Mouse (Mus musculus) C2C12 (cell line): ENCODE measurements around the gene Dcaf7. TPM values are rescaled to one million over a fixed set of nuclear protein-coding genes. Genes with fewer than 3 reads are reported as not detected.

Experiments used
- H3K27me3 ChIP-seq: one replicate; pipeline ENCODE4 v1.6.1; 2011; ENCODE audit not compliant: control insufficient read depth, insufficient read depth, insufficient read length
- H3K36me3 ChIP-seq: one replicate; pipeline ENCODE4 v1.6.1; 2011; ENCODE audit not compliant: control insufficient read depth, insufficient read depth
- H3K4me3 ChIP-seq: one replicate; pipeline ENCODE4 v1.5.1; 2011; ENCODE audit warnings: mild to moderate bottlenecking, control low read depth; ENCODE audit not compliant: poor library complexity, insufficient read depth, severe bottlenecking
- H3K79me2 ChIP-seq: one replicate; pipeline ENCODE4 v1.6.1; 2011; ENCODE audit not compliant: control insufficient read depth, insufficient read depth
- H3K79me3 ChIP-seq: one replicate; pipeline ENCODE4 v1.6.1; 2011; ENCODE audit warnings: low read depth, control low read depth
- H3ac ChIP-seq: one replicate; pipeline ENCODE3; 2011; ENCODE audit warnings: low read depth; ENCODE audit not compliant: control insufficient read depth, insufficient read length
- CEBPB ChIP-seq: IDR thresholded peaks from one replicate; pipeline ENCODE4 v1.6.1; 2011; ENCODE audit warnings: low read depth, mild to moderate bottlenecking, control low read depth, moderate library complexity
- CTCF ChIP-seq: IDR thresholded peaks from one replicate; pipeline ENCODE4 v1.5.1; 2011; ENCODE audit not compliant: control insufficient read depth, insufficient read depth, insufficient read length
- FOSL1 ChIP-seq: IDR thresholded peaks from one replicate; pipeline ENCODE4 v1.8.0; 2011; ENCODE audit warnings: mild to moderate bottlenecking, low read length; ENCODE audit not compliant: poor library complexity, insufficient read depth, severe bottlenecking
- MAX ChIP-seq: IDR thresholded peaks from one replicate; pipeline ENCODE4 v1.6.1; 2011; ENCODE audit warnings: mild to moderate bottlenecking, control low read depth
- MYOD1 ChIP-seq: IDR thresholded peaks from one replicate; pipeline ENCODE4 v1.6.1; 2011; ENCODE audit warnings: low read depth; ENCODE audit not compliant: control insufficient read depth, insufficient read length
- MYOG ChIP-seq: IDR thresholded peaks from one replicate; pipeline ENCODE4 v1.6.1; 2011; ENCODE audit not compliant: control insufficient read depth, insufficient read length; ENCODE audit errors: extremely low read depth
- USF1 ChIP-seq: IDR thresholded peaks from one replicate; pipeline ENCODE4 v1.6.1; 2011; ENCODE audit warnings: low read depth, mild to moderate bottlenecking, control low read depth, moderate library complexity
- polyA plus RNA-seq: library from polyadenylated mRNA; unstranded; fragments of >200 nt; fragmentation: generic; extraction: Trizol; gene quantifications from one replicate; pipeline ENCODE4 v1.2.1, GENCODE M21; 2012; ENCODE audit warnings: missing spikeins

Gene Dcaf7
- polyA plus RNA-seq, 1 experiment, result 35.2 TPM

GRCm38 (mm10) chr11:106073774-106074173 lies 37.1 kb downstream of the Dcaf7 start:
- H3K79me3 ChIP-seq, result no peaks in the 10 kb centered on the region
- no peaks in the 10 kb centered on the region for H3K27me3 ChIP-seq
- H3ac ChIP-seq, result no peak overlapping the region
- no peaks in the 10 kb centered on the region for H3K79me2 ChIP-seq
- no peak overlapping the region for H3K4me3 ChIP-seq
- TF ChIP-seq CEBPB (no peak), USF1 (no peak), MAX (no peak), FOSL1 (no peak), MYOD1 (no peak), CTCF (no peak), MYOG (no peak)
- peaks cover 32% of the 10 kb centered on the region for H3K36me3 ChIP-seq

DNA sequence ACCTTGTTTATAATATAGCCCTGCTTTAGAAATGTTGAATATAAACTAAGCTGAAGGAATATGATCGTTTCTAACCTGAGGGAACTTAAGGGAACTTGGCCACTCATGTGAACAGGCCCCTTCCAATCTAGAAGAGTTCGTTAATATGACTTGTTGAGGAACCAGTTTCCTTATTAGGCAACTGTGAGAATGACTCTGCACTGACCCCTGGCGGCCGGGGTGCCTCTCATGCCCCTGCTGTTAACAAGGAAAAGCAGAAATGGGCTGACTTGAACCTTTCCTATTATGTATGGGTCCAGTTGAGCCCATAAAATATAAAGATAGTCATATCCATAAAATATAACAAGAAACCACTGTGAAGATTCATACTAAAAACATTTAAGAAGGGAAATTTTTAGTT lies 39.6 kb downstream of the Dcaf7 start:
- no peaks in the 10 kb centered on the region for H3K79me3 ChIP-seq
- H3K27me3 ChIP-seq, result no peaks in the 10 kb centered on the region
- no peak overlapping the region for H3K4me3 ChIP-seq
- no peak overlapping the region for H3ac ChIP-seq
- TF ChIP-seq FOSL1 (no peak), CTCF (peak; percentile 59)
- H3K36me3 ChIP-seq, result peaks cover 25% of the 10 kb centered on the region
- no peaks in the 10 kb centered on the region for H3K79me2 ChIP-seq

DNA sequence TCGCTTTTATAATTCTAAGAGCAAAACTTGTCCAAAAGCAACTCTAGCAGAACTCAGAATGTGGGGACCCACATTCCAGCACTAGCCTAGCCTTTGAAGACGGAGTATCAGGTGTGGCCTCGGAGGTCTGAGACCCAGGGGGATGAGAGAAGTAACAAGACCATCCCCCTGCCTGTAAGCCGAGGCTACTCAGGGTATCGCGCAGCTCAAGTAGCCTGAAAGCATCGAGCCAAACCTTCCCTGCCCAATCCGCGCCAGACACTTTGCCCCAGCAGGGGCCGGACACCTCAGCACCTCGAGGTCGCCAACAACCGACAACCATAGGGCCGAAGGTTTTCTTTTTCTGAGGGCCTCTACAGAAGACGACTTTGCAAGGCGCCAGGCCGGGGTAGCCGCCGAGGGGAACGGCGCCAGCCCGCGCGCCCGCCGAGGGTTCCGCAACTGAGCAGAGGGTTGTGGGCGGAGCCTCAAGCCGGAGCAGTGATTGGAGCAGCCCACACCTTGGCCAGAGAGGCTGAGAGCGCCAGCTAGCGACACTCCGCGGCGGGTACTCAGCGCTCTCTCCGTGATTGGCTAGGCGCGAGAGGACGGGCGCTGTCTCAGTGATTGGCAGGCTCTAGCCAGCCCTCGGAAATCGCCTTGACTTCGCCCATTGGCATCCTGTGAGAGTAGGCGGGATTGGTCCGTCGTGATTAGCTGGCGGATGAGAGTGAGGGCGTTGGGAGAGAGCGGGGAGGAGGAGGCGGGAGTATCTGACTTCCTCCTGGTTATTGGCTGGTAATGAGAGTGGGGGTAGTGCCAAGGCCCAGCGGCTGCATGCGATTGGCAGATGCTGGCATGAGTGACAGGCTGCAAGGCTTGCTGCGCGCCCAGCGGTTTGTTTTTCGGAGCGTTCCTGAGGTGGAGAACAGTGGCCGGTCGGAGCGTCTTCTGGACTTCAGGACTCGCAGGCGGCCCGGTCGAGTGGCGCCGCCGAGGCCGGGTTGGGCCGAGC lies 47.3 kb downstream of the Dcaf7 start, which contains the start of gene Map3k3:
Gene Map3k3 (plus strand): TSS at position 906 of the 994 bp plus-strand sequence.
- Histone ChIP-seq H3K79me3 (peaks cover 38% of the 10 kb centered on the region), H3K79me2 (peaks cover 42% of the 10 kb centered on the region), H3ac (peak within 1 kb of the TSS; percentile 84), H3K36me3 (no peaks in the 10 kb centered on the region), H3K4me3 (peak within 1 kb of the TSS; percentile 87), H3K27me3 (no peaks in the 10 kb centered on the region)
- TF ChIP-seq USF1, result no peak
- peak; percentile 85 for TF ChIP-seq CTCF

DNA sequence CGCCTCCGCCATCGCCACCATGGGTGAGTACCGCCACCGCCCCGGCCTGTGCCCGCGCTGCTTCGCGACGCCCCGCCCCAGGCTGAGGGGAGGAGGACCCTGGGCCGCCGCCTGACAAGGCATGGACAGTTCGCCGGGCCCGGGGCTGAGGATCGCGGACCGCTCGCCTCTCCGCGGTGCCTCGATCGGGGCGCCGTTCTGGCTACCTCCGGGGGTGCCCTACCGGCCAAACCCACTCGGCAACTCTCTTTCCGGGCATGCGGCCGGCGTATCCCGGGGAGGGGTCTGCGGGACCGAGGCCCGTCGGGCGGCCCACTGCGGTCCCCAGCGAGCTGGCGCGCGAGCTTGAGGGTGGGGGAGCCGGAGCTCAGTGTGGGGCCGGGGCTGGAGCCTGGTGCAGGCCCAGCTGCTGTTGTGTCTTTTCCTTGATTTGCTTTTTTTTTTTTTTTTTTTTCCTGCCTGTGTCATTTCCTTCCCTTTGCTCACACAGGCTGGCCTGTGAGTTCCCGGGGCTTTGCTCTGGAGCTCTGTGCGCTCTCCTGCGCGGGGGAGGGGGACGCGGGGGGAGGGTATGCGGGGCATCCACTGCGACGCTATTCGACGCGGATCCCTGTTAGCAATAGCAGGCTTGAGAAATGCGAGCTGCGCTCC lies 48.4 kb downstream of the Dcaf7 start:
- Histone ChIP-seq H3ac (peak overlapping the region; percentile 71), H3K79me3 (peaks cover 45% of the 10 kb centered on the region), H3K27me3 (no peaks in the 10 kb centered on the region), H3K36me3 (no peaks in the 10 kb centered on the region), H3K4me3 (peak overlapping the region; percentile 87), H3K79me2 (peaks cover 52% of the 10 kb centered on the region)
- no peak for TF ChIP-seq CEBPB
- no peak for TF ChIP-seq MYOD1
- TF ChIP-seq MAX, result peak; percentile 28

- Histone ChIP-seq H3K79me2 (peaks cover 62% of the 10 kb centered on the region), H3K79me3 (peaks cover 27% of the 10 kb centered on the region), H3K4me3 (no peak overlapping the region), H3K36me3 (peaks cover 18% of the 10 kb centered on the region), H3K27me3 (no peaks in the 10 kb centered on the region), H3ac (no peak overlapping the region)
- TF ChIP-seq FOSL1 (no peak), MYOG (no peak), CEBPB (no peak), MYOD1 (no peak), MAX (no peak)
These were observed 61.6 kb downstream of the Dcaf7 start for GRCm38 (mm10) chr11:106098223-106098622.

DNA sequence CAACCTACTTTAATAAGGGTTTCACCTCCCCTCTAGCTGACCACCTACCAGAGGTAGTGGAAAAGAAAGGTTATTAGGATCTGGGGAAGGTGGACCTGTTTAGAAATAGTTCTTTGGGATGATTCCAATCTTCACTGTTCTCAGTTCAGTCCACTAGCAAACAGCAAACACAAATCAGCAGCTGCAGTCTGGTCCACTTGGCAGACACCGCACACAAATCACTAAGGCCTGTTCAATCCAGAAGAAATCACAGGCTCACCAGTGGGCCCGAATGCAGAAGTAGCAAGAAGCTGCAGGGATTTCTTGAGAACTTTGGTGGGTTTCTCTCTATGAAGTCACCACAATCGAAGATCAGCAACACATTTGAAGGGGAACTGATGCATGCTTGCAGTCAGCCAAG lies 66.2 kb downstream of the Dcaf7 start:
- H3K79me2 ChIP-seq, result peaks cover 38% of the 10 kb centered on the region
- no peaks in the 10 kb centered on the region for H3K27me3 ChIP-seq
- TF ChIP-seq CTCF (no peak), FOSL1 (no peak), MAX (no peak), MYOD1 (no peak), USF1 (no peak), MYOG (no peak), CEBPB (no peak)
- peaks cover 4% of the 10 kb centered on the region for H3K79me3 ChIP-seq
- H3K4me3 ChIP-seq, result no peak overlapping the region
- no peak overlapping the region for H3ac ChIP-seq
- H3K36me3 ChIP-seq, result peaks cover 21% of the 10 kb centered on the region
